Mouse (Mus musculus) ES-Bruce4 (cell line): ENCODE measurements around the gene Sf3a3. TPM values are rescaled to one million over a fixed set of nuclear protein-coding genes. Genes with fewer than 3 reads are reported as not detected.

Experiments
- H3K27ac ChIP-seq: 2 replicates; pipeline ENCODE4 v1.5.1; 2012; ENCODE audit warnings: low read length, inconsistent platforms; ENCODE audit not compliant: insufficient read depth
- H3K27me3 ChIP-seq: 2 replicates; pipeline ENCODE4 v1.6.1; 2012; ENCODE audit warnings: mild to moderate bottlenecking, low read length, inconsistent platforms; ENCODE audit not compliant: control insufficient read depth, poor library complexity, insufficient read depth, severe bottlenecking
- H3K36me3 ChIP-seq: 2 replicates; pipeline ENCODE4 v1.6.1; 2012; ENCODE audit warnings: inconsistent platforms, mild to moderate bottlenecking, low read length, moderate library complexity; ENCODE audit not compliant: control insufficient read depth, poor library complexity, insufficient read depth, severe bottlenecking
- H3K4me1 ChIP-seq: one replicate; pipeline ENCODE4 v1.8.1; 2011; ENCODE audit warnings: low read length; ENCODE audit not compliant: control insufficient read depth, insufficient read depth
- H3K4me3 ChIP-seq: 2 replicates; pipeline ENCODE4 v1.5.1; 2011; ENCODE audit warnings: low read depth, mild to moderate bottlenecking, low read length
- H3K9ac ChIP-seq: 2 replicates; pipeline ENCODE4 v1.6.1; 2012; ENCODE audit warnings: low read depth, mild to moderate bottlenecking, inconsistent platforms; ENCODE audit not compliant: poor library complexity, severe bottlenecking
- H3K9me3 ChIP-seq: replicated peaks from 2 replicates; pipeline ENCODE4 v1.6.1; 2012; ENCODE audit warnings: mild to moderate bottlenecking, low read length, inconsistent platforms; ENCODE audit not compliant: control insufficient read depth, poor library complexity, insufficient read depth, severe bottlenecking
- CTCF ChIP-seq: IDR thresholded peaks from one replicate; pipeline ENCODE4 v1.8.1; 2011; ENCODE audit warnings: low read depth, low read length
- EP300 ChIP-seq: IDR thresholded peaks from 2 replicates; pipeline ENCODE4 v1.6.1; 2011; ENCODE audit warnings: low read depth, low read length; ENCODE audit not compliant: insufficient read depth
- POLR2A ChIP-seq: IDR thresholded peaks from one replicate; pipeline ENCODE4 v1.8.1; 2011; ENCODE audit warnings: low read length; ENCODE audit not compliant: insufficient read depth
- polyA plus RNA-seq: library from polyadenylated mRNA; stranded (reverse); fragments of >200 nt; gene quantifications from 2 replicates; pipeline ENCODE4 v1.2.4, GENCODE M21; 2011; ENCODE audit warnings: low read depth; ENCODE audit not compliant: missing spikeins, insufficient read depth, insufficient read length

Sf3a3 gene
- polyA plus RNA-seq, 1 experiment = 127 TPM

DNA sequence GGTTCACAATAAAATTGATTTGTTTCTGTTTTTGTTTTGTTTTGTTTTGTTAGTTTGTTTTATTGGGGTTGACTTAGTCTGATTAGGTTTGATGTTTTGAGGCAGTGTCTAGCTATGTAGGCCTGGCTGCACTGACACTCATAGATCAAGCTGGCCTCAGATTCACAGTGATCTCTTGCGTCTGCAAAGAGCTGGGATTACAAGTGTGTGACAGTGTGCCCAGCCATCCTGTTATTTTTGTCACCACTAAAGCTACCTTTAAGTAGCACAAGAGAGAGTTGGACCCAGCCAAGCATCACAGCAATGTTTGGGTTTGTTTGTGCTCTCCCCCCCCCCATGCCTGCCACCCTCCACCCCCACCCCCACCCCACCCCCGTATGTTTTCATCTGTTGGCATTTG, 20.0 kb upstream of the Sf3a3 start:
- Histone ChIP-seq H3K4me3 (no peak overlapping the region), H3K36me3 (no peaks in the 10 kb centered on the region), H3K27ac (no peak overlapping the region), H3K27me3 (no peaks in the 10 kb centered on the region), H3K4me1 (peaks cover 1% of the 10 kb centered on the region), H3K9ac (no peak overlapping the region), H3K9me3 (no peaks in the 10 kb centered on the region)
- no peak for TF ChIP-seq CTCF
- TF ChIP-seq POLR2A = no peak
- no peak for TF ChIP-seq EP300

DNA sequence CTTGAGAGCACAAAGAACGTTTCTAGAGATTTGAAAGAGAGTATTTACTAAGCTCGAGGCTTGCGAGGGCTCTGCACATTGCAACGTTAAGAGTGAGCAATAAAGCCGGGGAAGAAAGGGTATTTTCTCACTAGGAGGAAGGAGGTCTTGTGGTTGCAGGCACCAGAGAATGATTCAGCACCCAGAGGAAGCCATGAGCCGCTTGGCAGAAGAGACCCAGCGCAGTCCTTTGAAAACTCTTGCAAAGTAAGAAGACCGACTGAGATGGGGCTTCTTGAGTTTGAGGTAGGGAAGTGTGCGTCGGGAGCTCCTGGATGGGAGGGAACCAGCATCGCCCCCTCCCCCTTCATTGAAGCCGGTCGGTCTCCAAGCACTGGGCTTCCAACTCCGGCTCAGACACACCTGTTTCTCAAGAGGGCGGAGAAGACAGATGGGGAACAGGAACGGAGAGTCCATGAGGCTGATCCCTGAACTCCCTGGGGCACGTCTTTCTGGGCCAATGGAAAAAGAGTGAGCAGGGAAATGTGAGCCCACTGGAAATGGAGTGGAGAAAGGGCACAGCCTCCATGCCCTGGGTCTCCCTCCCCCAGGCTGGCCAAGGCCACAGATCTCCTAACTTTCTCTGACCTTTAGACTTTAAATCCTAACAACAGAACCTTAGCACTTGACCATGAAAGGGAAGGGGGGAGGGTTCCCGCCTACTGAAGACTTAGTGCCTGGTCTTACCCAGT, 18.6 kb upstream of the Sf3a3 start:
- H3K27ac ChIP-seq = peak overlapping the region; percentile 18; the same call in 1 of the 2 replicates
- H3K27me3 ChIP-seq = no peaks in the 10 kb centered on the region
- no peaks in the 10 kb centered on the region for H3K9me3 ChIP-seq
- peak overlapping the region; percentile 17 for H3K4me3 ChIP-seq
- peak overlapping the region; percentile 56 for H3K9ac ChIP-seq
- TF ChIP-seq CTCF = no peak
- no peak for TF ChIP-seq POLR2A
- TF ChIP-seq EP300 = no peak
- peaks cover 4% of the 10 kb centered on the region for H3K4me1 ChIP-seq
- no peaks in the 10 kb centered on the region for H3K36me3 ChIP-seq

DNA sequence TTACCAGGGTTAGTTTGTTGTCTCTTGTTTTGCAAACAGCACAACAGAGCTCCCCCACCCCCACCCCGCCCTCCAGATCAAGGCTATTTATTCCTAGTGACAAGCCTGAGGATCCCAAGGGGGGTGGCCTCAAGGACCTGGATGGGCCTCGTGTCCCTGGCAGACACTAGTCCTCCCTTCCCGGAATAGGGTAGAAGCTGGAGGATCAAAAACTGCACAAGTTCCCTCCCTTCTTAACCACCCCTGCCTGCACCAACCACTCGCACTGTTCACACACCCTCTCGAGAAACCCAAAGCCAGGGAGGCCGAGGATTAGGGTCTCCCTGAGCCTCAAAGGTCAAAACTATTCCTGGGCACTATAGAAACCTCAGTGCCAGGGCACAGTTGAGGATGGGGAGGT, 14.8 kb upstream of the Sf3a3 start:
- Histone ChIP-seq H3K4me3 (0 out of 2 replicates have a peak overlapping the region, but pooled peaks have one; percentile 80), H3K27me3 (no peaks in the 10 kb centered on the region), H3K27ac (peak overlapping the region; percentile 28; the same call in 1 of the 2 replicates), H3K9me3 (no peaks in the 10 kb centered on the region), H3K9ac (peak overlapping the region; percentile 7; the same call in 1 of the 2 replicates), H3K36me3 (no peaks in the 10 kb centered on the region), H3K4me1 (peaks cover 10% of the 10 kb centered on the region)
- TF ChIP-seq EP300 (no peak), CTCF (no peak), POLR2A (no peak)

DNA sequence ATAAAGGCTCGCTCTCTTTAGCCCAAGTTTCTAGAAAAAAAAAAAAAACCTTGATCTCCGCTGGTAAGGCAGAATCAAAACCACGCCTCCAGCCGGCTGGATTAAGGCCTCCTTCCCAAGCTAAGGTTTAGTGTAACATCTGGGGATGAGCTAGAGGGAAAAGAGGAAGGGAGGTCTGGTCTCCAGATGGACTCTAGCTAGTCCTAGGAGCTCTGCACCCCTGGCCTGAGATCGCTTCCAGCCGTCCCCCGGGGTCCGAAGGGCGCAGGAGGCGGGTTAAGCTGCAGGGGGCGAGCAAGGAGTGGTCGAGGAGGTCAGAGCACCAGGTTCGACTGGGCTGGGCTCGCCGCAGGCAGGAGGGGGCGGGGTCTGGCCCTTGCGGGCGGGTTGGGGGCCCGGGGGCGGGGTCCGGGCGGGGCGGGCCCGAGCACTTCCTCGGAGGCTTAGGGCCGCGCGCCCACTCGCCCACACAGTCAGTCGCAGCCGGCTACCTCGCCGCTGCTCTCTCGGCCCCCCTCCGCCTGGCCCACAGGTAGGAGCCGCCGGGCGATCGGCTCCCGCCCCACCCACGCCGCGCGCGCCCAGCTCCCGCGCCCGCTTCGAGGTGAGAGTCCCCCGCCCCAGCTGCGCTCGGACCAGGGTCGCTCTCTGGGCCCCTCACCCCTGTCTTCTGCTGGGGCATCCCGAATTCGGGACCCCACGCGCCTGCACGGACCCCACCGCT, 14.2 kb upstream of the Sf3a3 start, which contains the start of gene Fhl3:
Gene Fhl3, plus strand, starts transcription at position 454 of the 724 bp plus-strand sequence.
- H3K27ac ChIP-seq = peak within 1 kb of the TSS; percentile 28; the same call in 1 of the 2 replicates
- peaks cover 10% of the 10 kb centered on the region for H3K4me1 ChIP-seq
- H3K9me3 ChIP-seq = no peaks in the 10 kb centered on the region
- no peaks in the 10 kb centered on the region for H3K36me3 ChIP-seq
- TF ChIP-seq POLR2A = no peak
- TF ChIP-seq EP300 = 0 out of 2 replicates have a peak, but pooled peaks have one; percentile 35
- peak within 1 kb of the TSS; percentile 85 for H3K9ac ChIP-seq
- H3K4me3 ChIP-seq = peak within 1 kb of the TSS; percentile 80
- H3K27me3 ChIP-seq = no peaks in the 10 kb centered on the region

DNA sequence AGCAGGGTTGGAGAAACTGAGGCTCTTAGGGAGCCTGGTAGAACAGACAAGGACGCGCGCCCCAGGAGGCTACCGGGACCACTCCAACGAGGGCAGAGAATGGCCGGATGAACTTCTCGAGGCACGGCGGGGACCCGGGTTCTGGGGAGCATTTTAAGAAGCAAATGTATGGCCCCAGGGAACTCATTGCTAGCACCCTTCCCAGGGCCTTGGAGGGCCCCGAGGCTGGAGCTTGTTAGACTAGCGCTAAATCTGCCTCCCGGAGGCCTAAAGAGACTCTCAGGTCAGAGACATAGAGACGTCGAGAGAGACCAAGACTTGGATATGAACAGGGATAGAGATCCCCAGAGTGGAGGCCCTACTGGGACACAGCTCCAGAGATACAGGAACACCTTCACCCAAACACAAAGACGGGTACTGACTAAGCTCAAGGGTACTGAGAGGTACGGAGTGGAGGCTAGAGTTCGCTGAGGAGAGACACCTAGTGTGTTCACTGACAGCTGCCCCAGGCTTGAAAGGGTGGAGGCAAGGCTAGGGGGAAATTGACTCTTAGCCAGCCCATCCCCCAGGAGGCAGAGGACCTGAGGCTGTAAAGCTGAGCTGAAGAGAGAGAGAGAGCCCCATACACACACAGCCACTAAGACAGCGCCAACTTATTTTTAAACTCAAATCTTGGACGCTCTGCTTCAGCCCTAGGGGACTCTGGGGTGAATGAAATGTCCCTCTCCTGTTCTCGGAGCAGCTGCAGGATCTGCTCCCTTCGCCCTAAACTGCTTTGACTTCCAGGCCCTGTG, 13.3 kb upstream of the Sf3a3 start:
- TF ChIP-seq EP300 (peak; percentile 60; the same call in 1 of the 2 replicates), POLR2A (no peak), CTCF (no peak)
- Histone ChIP-seq H3K9me3 (no peaks in the 10 kb centered on the region), H3K36me3 (no peaks in the 10 kb centered on the region), H3K9ac (peak overlapping the region; percentile 85), H3K27ac (no peak overlapping the region), H3K27me3 (no peaks in the 10 kb centered on the region), H3K4me1 (peaks cover 10% of the 10 kb centered on the region), H3K4me3 (peak overlapping the region; percentile 72)
